Mouse (Mus musculus) embryonic facial prominence, embryonic 13.5 days (tissue): ENCODE results near the gene Dydc1. TPM values are rescaled to one million over a fixed set of nuclear protein-coding genes. Genes with fewer than 3 reads are reported as not detected.

Experiments
- ATAC-seq: fragments of 200-750 bp; cut with Nextera tagmentation; 2 replicates; pipeline ENCODE4 v1.8.0; 2017; ENCODE audit warnings: low read depth; ENCODE audit not compliant: insufficient number of reproducible peaks, insufficient read depth, low FRiP score, low TSS enrichment
- H3K27ac ChIP-seq: fragments of 300-500 bp; sonication (generic); 2 replicates; pipeline ENCODE4 v1.5.1; 2015; ENCODE audit warnings: moderate library complexity, mild to moderate bottlenecking, inconsistent platforms
- H3K27me3 ChIP-seq: fragments of 300-500 bp; sonication (generic); 2 replicates; pipeline ENCODE4 v1.6.1; 2015; ENCODE audit warnings: mild to moderate bottlenecking, inconsistent platforms
- H3K36me3 ChIP-seq: fragments of 300-500 bp; sonication (generic); 2 replicates; pipeline ENCODE4 v1.6.1; 2015; ENCODE audit warnings: mild to moderate bottlenecking, inconsistent platforms
- H3K4me1 ChIP-seq: fragments of 300-500 bp; sonication (generic); 2 replicates; pipeline ENCODE4 v1.6.1; 2015; ENCODE audit warnings: inconsistent platforms
- H3K4me2 ChIP-seq: fragments of 300-500 bp; sonication (generic); 2 replicates; pipeline ENCODE4 v1.6.1; 2015; ENCODE audit warnings: moderate library complexity, mild to moderate bottlenecking, inconsistent platforms
- H3K4me3 ChIP-seq: fragments of 300-500 bp; sonication (generic); 2 replicates; pipeline ENCODE4 v1.5.1; 2015; ENCODE audit warnings: mild to moderate bottlenecking, inconsistent platforms
- H3K9ac ChIP-seq: fragments of 300-500 bp; sonication (generic); 2 replicates; pipeline ENCODE4 v1.6.1; 2015; ENCODE audit warnings: mild to moderate bottlenecking, inconsistent platforms
- H3K9me3 ChIP-seq: fragments of 300-500 bp; sonication (generic); 2 replicates; pipeline ENCODE4 v1.6.1; 2016; ENCODE audit warnings: inconsistent platforms
- WGBS: fragments of 180-500 bp; shearing (Covaris S2); methylation state at CpG from one replicate; pipeline ENCODE4 v1.1.7; 2015; ENCODE audit warnings: mixed read lengths; 5-methylcytosine and 5-hydroxymethylcytosine counted together
- polyA plus RNA-seq: library from polyadenylated mRNA; unstranded; fragments of >200 nt; fragmentation: Nextera tagmentation; extraction: Ambion mirVana; gene quantifications from 2 replicates; pipeline ENCODE4 v1.2.1, GENCODE M21; 2015

The Dydc1 gene
- polyA plus RNA-seq, 1 experiment from 2014 or later, result not detected

- ATAC-seq, result no peak
- no peak overlapping the region for H3K4me2 ChIP-seq
- no peak overlapping the region for H3K9ac ChIP-seq
- H3K9me3 ChIP-seq, result no peaks in the 10 kb centered on the region
- no peaks in the 10 kb centered on the region for H3K36me3 ChIP-seq
- H3K4me3 ChIP-seq, result no peak overlapping the region
- H3K27ac ChIP-seq, result no peak overlapping the region
- no peaks in the 10 kb centered on the region for H3K4me1 ChIP-seq
- WGBS, result 51% methylated on average over 2 of the region's 2 CpGs
- no peaks in the 10 kb centered on the region for H3K27me3 ChIP-seq
These were observed 7.5 kb upstream of the Dydc1 start for GRCm38 (mm10) chr14:41065168-41065567.

GRCm38 (mm10) chr14:41066416-41066815 lies 6.3 kb upstream of the Dydc1 start:
- Histone ChIP-seq H3K9ac (no peak overlapping the region), H3K27me3 (no peaks in the 10 kb centered on the region), H3K36me3 (no peaks in the 10 kb centered on the region), H3K4me1 (no peaks in the 10 kb centered on the region), H3K27ac (no peak overlapping the region), H3K9me3 (no peaks in the 10 kb centered on the region), H3K4me3 (no peak overlapping the region), H3K4me2 (no peak overlapping the region)
- WGBS, result 18% methylated on average over 1 of the region's 1 CpGs
- no peak for ATAC-seq

- Histone ChIP-seq H3K9me3 (no peaks in the 10 kb centered on the region), H3K4me3 (no peak within 1 kb of the TSS), H3K27me3 (no peaks in the 10 kb centered on the region), H3K4me1 (peaks cover 7% of the 10 kb centered on the region), H3K27ac (no peak within 1 kb of the TSS), H3K4me2 (no peak within 1 kb of the TSS), H3K9ac (no peak within 1 kb of the TSS), H3K36me3 (no peaks in the 10 kb centered on the region)
- no peak for ATAC-seq
These were observed 3.6 kb upstream of the Dydc1 start, which contains the start of gene Dydc2 for GRCm38 (mm10) chr14:41069108-41069507. Gene Dydc2, minus strand, starts transcription at chr14:41069208.

DNA sequence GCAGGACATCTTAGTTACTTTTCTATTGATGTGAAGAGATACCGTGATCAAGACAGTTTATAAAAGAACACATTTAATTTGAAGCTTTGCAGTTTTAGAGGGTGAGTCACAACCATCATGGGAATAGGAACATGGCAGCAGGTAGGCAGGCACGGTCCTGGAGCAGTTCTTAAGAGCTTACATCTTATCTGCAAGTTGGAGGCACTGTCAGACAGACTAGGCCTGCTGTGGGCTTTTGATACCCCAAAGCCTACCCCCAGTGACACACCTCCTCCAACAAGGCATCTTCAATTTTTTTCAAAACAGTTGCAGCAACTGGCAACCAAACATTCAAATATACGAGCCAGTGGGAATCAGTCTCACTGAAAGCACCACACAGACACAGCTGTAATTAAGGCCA lies 2.4 kb upstream of the Dydc1 start:
- 68% methylated on average over 3 of the region's 3 CpGs for WGBS
- H3K4me1 ChIP-seq, result peaks cover 7% of the 10 kb centered on the region
- H3K4me2 ChIP-seq, result no peak overlapping the region
- no peak overlapping the region for H3K9ac ChIP-seq
- no peak for ATAC-seq
- no peak overlapping the region for H3K4me3 ChIP-seq
- no peaks in the 10 kb centered on the region for H3K36me3 ChIP-seq
- H3K27ac ChIP-seq, result no peak overlapping the region
- H3K9me3 ChIP-seq, result no peaks in the 10 kb centered on the region
- H3K27me3 ChIP-seq, result no peaks in the 10 kb centered on the region

- Histone ChIP-seq H3K4me3 (peak overlapping the region; percentile 46), H3K36me3 (no peaks in the 10 kb centered on the region), H3K9me3 (no peaks in the 10 kb centered on the region), H3K27ac (no peak overlapping the region), H3K4me1 (peaks cover 7% of the 10 kb centered on the region), H3K27me3 (no peaks in the 10 kb centered on the region), H3K4me2 (peak overlapping the region; percentile 64), H3K9ac (peak overlapping the region; percentile 57)
- ATAC-seq, result no peak
- 1% methylated on average over 8 of the region's 8 CpGs for WGBS
These were observed 199 bp downstream of the Dydc1 start for GRCm38 (mm10) chr14:41072944-41073275.

DNA sequence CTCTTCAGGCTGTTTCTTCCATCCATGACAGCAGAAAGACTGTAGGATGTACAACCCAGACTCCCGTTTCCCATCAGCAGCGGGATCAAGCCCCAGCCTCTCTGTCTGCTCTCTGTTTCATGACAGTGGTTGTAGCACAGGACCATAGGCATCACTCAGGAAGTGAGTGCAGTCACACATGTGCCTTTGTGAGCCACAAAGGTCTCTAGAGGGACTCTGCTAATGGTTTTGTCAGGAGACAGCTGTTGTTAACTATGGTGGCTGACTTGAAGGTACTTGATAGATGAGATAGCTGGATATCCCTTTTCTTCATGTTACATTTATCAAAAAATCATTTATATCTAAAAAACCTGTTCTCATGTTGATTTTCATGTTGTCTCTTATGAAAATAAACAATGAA lies 9.7 kb downstream of the Dydc1 start:
- Histone ChIP-seq H3K36me3 (no peaks in the 10 kb centered on the region), H3K27me3 (no peaks in the 10 kb centered on the region), H3K27ac (no peak overlapping the region), H3K4me1 (no peaks in the 10 kb centered on the region), H3K4me2 (no peak overlapping the region), H3K4me3 (no peak overlapping the region), H3K9me3 (no peaks in the 10 kb centered on the region), H3K9ac (no peak overlapping the region)
- ATAC-seq, result no peak
- 67% methylated on average over 2 of the region's 2 CpGs for WGBS

DNA sequence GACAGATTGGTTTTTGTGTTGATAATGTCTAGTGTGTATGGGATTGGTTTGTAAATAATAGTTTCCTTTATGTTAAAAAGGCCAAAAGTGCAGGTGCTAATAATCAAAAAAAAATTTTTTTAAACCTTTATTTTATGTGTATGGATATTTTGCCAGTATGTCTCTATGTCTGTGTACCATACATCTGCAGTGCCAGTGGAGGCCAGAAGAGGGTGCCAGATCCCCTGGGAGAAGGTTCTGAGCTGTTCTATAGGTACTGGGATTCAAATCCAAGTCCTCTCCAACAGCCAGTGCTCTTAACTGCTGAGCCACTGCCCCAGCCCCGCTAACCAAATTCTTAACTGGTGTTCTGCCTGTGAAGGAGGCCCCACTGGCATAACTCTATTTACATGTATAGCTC lies 14.8 kb downstream of the Dydc1 start:
- no peaks in the 10 kb centered on the region for H3K4me1 ChIP-seq
- 75% methylated on average over 1 of the region's 1 CpGs for WGBS
- no peak for ATAC-seq

GRCm38 (mm10) chr14:41090777-41091176 lies 18.1 kb downstream of the Dydc1 start:
- ATAC-seq, result no peak
- no peak overlapping the region for H3K27ac ChIP-seq
- no peak overlapping the region for H3K4me3 ChIP-seq
- WGBS, result 39% methylated on average over 8 of the region's 8 CpGs
- no peaks in the 10 kb centered on the region for H3K4me1 ChIP-seq
- H3K36me3 ChIP-seq, result no peaks in the 10 kb centered on the region
- H3K9me3 ChIP-seq, result no peaks in the 10 kb centered on the region
- H3K9ac ChIP-seq, result no peak overlapping the region
- no peaks in the 10 kb centered on the region for H3K27me3 ChIP-seq
- no peak overlapping the region for H3K4me2 ChIP-seq

More for the DNA sequence above, 14.8 kb downstream of the Dydc1 start:
- Histone ChIP-seq H3K4me2 (no peak overlapping the region), H3K4me3 (no peak overlapping the region), H3K27ac (no peak overlapping the region), H3K36me3 (no peaks in the 10 kb centered on the region), H3K9me3 (no peaks in the 10 kb centered on the region), H3K9ac (no peak overlapping the region), H3K27me3 (no peaks in the 10 kb centered on the region)

DNA sequence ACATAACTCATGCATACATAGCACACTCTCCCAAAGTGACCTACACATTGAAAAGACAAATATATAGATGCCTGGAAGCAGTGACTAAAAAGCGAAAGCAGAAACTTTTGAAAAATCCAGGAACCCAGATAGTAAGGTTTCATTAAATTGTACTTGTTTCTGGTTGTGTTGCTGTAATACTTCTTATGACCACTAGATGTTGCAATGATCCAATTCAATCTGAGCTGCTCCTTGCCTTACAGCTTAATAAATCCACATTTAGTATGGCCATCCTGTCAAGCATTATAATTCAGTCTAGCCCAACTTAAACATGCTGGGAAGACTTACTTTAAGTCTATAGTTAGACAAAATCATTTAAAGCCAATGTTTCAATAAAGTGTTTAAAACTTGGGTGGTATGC lies 21.4 kb downstream of the Dydc1 start:
- Histone ChIP-seq H3K27me3 (no peaks in the 10 kb centered on the region), H3K4me3 (no peak overlapping the region), H3K9ac (no peak overlapping the region), H3K4me1 (no peaks in the 10 kb centered on the region), H3K4me2 (no peak overlapping the region), H3K9me3 (no peaks in the 10 kb centered on the region), H3K27ac (no peak overlapping the region), H3K36me3 (no peaks in the 10 kb centered on the region)
- WGBS, result 62% methylated on average over 1 of the region's 1 CpGs
- ATAC-seq, result no peak

DNA sequence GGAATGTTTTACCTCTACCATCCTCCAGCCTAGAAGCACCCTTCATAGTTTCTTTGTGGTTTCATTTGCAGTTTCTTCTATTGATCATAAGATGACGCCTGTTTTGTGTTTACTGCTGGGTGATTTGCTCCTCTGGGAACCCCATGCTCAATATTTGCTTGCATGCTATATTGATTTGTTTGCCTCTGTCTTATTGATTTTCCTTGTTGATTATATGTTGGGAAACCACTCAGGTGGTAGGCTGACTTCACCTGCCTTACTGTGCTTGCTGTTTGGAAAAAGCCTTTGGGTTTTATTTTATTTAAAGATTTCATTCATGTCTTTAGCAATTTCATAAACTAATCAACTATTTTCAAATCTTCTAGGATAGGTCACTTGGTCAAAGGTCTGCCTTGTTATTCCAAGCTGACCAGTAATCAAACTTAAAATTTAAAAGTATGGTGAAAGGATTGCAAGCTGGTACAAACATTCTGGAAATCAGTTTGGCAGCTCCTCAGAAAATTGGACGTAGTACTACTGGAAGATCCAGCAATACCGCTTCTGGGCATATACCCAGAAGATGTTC lies 23.7 kb downstream of the Dydc1 start:
- H3K27ac ChIP-seq, result no peak overlapping the region
- ATAC-seq, result no peak
- no peak overlapping the region for H3K4me3 ChIP-seq
- H3K4me1 ChIP-seq, result no peaks in the 10 kb centered on the region
- no peak overlapping the region for H3K4me2 ChIP-seq
- WGBS, result 85% methylated on average over 3 of the region's 3 CpGs
- H3K27me3 ChIP-seq, result no peaks in the 10 kb centered on the region
- H3K36me3 ChIP-seq, result no peaks in the 10 kb centered on the region
- H3K9me3 ChIP-seq, result no peaks in the 10 kb centered on the region
- H3K9ac ChIP-seq, result no peak overlapping the region

- ATAC-seq, result no peak
- H3K4me2 ChIP-seq, result no peak overlapping the region
- no peaks in the 10 kb centered on the region for H3K36me3 ChIP-seq
- H3K27me3 ChIP-seq, result no peaks in the 10 kb centered on the region
- no peaks in the 10 kb centered on the region for H3K4me1 ChIP-seq
- H3K4me3 ChIP-seq, result no peak overlapping the region
- no peak overlapping the region for H3K27ac ChIP-seq
- WGBS, result 86% methylated on average over 1 of the region's 1 CpGs
- no peaks in the 10 kb centered on the region for H3K9me3 ChIP-seq
- H3K9ac ChIP-seq, result no peak overlapping the region
These were observed 26.0 kb downstream of the Dydc1 start for GRCm38 (mm10) chr14:41098726-41099125.

DNA sequence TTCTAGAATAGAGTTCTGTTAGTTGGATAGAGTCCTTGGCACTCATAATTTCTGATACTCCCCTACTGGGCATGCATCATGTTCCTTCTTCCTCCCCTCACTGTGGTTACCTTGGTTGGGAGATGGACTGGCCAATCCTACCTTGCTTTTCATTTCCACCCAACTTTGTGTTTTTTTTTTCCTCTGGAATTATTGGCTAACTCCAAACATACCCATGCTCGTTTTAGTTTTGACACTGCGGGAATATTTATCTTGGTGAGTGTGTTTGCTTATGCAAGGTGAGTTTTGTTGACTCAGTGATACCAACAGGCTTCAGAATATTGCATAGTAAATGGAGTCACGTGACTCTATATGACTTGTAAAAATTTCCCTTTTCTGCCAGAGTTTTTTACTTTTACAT lies 28.0 kb downstream of the Dydc1 start:
- Histone ChIP-seq H3K9ac (no peak overlapping the region), H3K27ac (no peak overlapping the region), H3K9me3 (no peaks in the 10 kb centered on the region), H3K36me3 (no peaks in the 10 kb centered on the region), H3K4me3 (no peak overlapping the region), H3K4me1 (no peaks in the 10 kb centered on the region), H3K27me3 (no peaks in the 10 kb centered on the region), H3K4me2 (no peak overlapping the region)
- 87% methylated on average over 3 of the region's 3 CpGs for WGBS
- no peak for ATAC-seq

- WGBS, result 85% methylated on average over 5 of the region's 5 CpGs
- no peaks in the 10 kb centered on the region for H3K4me1 ChIP-seq
- no peaks in the 10 kb centered on the region for H3K27me3 ChIP-seq
- H3K27ac ChIP-seq, result no peak overlapping the region
- no peak overlapping the region for H3K9ac ChIP-seq
- no peak overlapping the region for H3K4me2 ChIP-seq
- no peak overlapping the region for H3K4me3 ChIP-seq
- no peak for ATAC-seq
- H3K36me3 ChIP-seq, result no peaks in the 10 kb centered on the region
- no peaks in the 10 kb centered on the region for H3K9me3 ChIP-seq
These were observed 28.5 kb downstream of the Dydc1 start for GRCm38 (mm10) chr14:41101242-41101641.
